Mouse (Mus musculus) left cerebral cortex, adult 9 months (tissue): ENCODE measurements around the gene Rpap2.

Experiments used
- DNase-seq, 2 experiments: peaks; one replicate each; pipeline ENCODE4 v3.0.0; 2022; ENCODE audit warnings: low spot score in 2 of 2

The Rpap2 gene

GRCm38 (mm10) chr5:107597301-107598077 is at the start of gene Rpap2, which contains the start of gene Glmn:
Rpap2 (plus strand) TSS chr5:107597373.
Glmn (minus strand) TSS chr5:107597888.
- DNase-seq, result peak; percentile 50 to 84

GRCm38 (mm10) chr5:107547955-107548354 is 49.2 kb upstream of the Rpap2 start:
- no peak for DNase-seq

- DNase-seq, result no peak
Measured at GRCm38 (mm10) chr5:107548444-107548843, 48.7 kb upstream of the Rpap2 start.

GRCm38 (mm10) chr5:107554336-107554735 is 42.8 kb upstream of the Rpap2 start:
- DNase-seq, result no peak

GRCm38 (mm10) chr5:107556969-107557368 is 40.2 kb upstream of the Rpap2 start:
- DNase-seq, result no peak

GRCm38 (mm10) chr5:107569148-107569547 is 28.0 kb upstream of the Rpap2 start:
- no peak for DNase-seq

DNA sequence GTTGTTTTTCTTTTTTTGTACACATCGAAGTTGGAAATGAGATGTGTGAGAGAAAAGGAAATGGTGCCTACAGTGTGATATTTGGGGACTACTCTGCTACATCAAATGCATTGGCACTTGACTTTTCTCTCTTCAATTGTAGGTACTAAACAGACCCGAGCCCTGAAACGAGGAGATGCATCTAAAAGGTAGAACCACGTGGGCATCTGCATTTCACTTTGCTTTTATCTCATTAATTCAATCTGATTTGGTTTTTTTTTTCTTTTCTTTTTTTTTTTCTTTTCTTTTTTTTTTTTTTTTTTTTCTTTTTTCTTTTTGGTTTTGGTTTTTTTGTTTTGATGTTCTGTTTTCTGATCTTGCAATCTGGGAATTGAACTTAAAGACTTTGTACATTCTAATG is 1.2 kb downstream of the Rpap2 start:
- DNase-seq, result no peak

GRCm38 (mm10) chr5:107611224-107611623 is 14.1 kb downstream of the Rpap2 start:
- DNase-seq, result peak in 1 of 2 experiments; percentile 77

DNA sequence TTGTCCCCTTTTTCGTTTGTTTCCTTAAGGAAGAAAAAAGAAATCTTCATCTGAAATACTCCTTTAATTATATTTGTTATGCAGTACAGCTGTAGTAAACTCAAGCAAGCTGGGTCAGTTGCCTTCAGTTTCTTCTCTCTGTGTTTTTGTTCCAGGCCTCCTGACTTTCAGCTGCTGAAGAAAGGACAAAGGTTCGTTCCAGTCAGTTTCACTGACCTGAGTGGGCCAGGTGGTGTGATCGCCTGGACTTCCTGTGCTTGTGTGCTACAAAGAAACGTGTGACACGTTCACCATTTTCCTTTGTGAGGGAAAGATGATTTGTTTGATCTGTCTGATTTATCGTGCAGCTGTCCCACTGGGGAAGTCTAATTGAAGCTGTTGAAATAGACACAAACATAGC is 20.8 kb downstream of the Rpap2 start:
- DNase-seq, result no peak

- no peak for DNase-seq
Measured at GRCm38 (mm10) chr5:107621327-107621726, 24.2 kb downstream of the Rpap2 start.

GRCm38 (mm10) chr5:107633651-107634050 is 36.5 kb downstream of the Rpap2 start:
- no peak for DNase-seq

- no peak for DNase-seq
Measured at GRCm38 (mm10) chr5:107637106-107637505, 39.9 kb downstream of the Rpap2 start.

DNA sequence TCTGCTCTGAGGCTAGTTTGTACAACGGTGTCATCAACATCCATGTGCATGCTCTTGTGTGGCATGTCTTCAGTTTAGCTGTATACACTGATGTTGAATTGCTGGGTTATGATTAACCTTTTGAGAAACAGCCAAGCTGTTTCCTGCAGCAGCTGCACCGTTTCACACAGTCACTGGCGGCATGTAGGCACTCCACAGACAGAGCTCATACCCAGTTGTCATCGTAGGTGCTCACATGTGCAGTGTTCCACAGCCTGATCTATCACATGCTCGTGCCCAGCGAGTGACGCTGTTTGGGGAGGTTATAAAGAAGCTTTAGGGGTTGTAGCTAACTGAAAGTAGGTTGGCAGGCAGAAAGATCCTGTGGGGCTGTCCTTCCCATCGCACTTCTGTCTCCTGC is 41.2 kb downstream of the Rpap2 start:
- DNase-seq, result no peak

DNA sequence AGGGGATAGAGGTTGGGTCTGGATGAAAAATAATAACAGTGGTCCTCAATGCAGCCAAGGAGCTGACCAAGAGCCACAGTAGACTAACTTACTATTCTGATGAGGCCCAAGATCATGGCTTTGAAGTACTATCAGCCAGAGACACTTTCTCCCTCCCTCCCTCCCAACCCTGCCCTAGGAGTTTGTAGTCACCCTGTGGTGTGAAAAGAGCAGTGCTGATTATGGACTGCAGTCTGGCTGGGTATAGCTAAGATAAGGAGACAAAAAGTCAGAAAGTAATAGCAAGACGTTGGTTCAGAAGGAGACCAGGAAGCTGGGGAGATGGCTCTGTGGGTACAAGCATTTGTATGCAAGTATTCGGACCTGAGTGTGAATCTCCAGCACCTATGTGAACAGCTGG is 47.4 kb downstream of the Rpap2 start:
- no peak for DNase-seq

DNA sequence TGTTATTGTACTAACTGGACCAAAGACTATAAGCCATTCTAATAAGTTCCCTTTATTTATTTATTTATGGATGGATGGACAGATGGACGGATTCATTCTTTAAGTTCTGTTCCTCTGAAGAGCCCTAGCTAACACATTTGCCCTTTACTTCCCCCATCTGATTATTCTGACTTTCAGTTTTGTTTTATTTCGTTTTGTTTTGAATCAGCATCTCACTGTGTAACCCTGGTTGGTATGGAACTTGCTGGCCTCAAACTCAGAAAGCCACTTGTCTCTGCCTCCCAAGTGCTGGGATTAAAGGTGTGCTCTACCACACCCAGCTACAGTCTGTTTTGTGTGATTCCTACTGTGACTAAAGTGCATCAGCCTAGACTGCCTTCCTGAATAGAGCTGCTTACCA is 48.8 kb downstream of the Rpap2 start:
- DNase-seq, result no peak

DNA sequence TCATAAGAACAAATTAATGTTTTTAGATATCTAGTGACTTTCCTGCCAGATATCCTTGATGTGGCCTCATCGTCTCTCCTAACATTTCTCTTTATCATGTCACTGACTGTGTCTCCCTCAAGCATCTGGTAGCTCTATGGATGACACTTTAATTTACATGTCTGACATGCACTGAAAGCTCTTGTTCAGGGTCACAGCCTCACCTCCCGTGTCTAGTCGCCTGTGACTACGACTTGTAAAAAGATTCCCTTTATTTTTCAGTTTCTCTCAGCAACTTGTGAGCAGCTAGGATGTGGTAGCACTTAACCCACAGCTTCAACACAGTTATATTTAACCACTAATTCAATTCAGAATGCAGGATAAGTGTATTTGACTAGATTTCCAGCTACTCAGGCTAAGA is 50.4 kb downstream of the Rpap2 start:
- DNase-seq, result no peak

- no peak for DNase-seq
Measured at GRCm38 (mm10) chr5:107648552-107649125, 51.5 kb downstream of the Rpap2 start.

DNA sequence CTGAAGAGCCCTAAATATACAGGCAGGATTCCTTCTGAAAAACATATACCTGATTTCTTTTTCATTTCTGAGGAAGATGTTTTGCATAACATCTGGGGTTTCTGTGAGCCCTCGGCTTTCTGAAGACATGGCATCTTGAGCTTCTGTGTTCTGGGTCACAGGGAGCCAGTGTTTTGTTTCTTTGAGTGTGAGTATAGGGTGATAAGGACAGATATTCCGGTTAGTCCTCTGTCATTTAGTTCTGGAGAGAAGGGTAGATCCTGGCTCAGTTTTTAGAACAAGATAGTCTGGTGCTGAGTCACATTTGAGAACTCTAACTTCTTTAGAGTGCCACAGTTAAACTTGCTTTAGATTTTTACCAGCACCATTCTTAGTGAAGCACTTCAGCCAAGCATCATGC is 52.5 kb downstream of the Rpap2 start:
- no peak for DNase-seq

DNA sequence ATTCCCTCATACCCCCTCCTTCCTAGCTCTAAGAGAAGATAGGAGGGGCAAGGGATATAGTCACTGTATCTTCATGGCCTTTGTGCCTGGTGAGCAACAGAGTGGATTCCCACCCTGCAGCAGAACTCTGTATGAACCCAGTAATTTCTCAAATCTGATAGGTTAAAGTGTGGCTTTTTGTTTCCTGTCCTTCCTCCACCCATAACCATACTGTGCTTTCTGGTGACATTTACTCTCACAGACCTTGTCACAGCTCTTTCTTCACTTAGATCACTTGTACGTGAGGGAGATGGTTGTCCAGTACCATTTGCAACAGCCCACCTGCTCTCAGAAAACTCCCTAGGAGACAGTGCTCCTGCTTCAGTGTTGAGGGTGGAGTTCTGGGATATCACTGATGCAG is 53.3 kb downstream of the Rpap2 start:
- no peak for DNase-seq

- no peak for DNase-seq
Measured at GRCm38 (mm10) chr5:107652055-107652660, 55.0 kb downstream of the Rpap2 start.

GRCm38 (mm10) chr5:107678392-107678791 is 81.2 kb downstream of the Rpap2 start:
- no peak for DNase-seq

DNA sequence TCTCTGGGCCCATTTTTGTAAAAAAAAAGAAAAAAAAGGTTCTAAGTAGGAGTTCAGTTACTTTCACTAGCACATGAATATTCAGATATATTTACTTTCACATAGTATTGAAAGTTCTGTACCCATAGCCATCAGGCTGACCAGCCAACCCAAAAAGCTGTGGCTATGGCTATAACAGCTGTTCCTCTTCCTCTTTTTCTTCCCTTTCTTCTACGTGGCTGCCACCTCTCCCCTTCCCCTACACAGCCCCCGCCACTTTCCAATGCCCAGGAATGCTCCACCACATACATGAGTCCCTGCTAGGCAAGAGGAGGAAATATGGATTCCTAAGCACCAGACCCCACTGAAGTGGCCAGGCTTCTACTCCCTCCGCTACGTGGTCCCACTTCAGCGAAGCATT is 84.1 kb downstream of the Rpap2 start:
- no peak for DNase-seq

DNA sequence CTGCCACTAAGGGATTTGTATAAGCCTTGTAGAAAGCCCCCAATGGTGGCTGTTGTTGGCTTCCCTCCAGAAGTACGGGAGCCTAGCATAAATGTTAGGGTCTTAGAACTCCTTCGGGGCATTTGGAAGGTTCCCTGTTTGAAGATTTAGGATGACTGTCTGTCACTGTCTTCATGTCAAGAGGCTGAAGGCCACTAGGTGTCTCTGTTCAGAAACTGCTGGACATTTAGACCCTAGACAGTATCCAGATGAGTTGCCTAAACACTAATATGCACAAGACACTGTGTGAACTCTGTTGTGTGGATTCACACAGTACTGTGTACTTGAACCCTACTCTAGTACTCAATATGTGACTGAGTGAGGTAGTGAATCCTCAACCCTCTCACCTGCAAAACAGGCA is 87.2 kb downstream of the Rpap2 start:
- DNase-seq, result no peak
